Mouse (Mus musculus): ENCODE data around the gene Olfr873.
"Not testable (repeated sequence)": the region's sequence is repeated elsewhere in the genome, so short reads cannot be mapped to it uniquely, and the experiment has no call there.

Gene Olfr873
- long read RNA-seq, experiment 1: 0 reads
- long read RNA-seq, experiment 2: 0 reads

DNA sequence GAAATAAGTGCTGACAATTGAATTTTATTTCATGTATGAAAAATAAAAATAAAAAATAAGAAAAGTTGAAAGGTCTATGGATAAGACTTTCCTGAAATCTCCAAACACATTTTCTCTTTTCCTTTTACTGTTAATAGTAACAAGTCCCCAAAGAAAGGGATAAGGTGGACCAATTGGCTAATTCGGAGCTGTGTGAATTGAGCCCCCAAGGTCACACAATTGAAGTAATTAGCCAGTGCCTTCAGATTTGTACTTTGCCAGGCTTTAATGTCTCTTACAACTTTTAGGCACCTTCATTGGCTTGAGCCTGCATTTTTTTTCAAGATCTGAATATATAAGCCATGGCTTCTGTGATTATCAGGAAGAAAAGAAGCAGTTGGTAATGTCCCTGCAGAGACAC, at the start of gene Olfr873:
TSS of gene Olfr873 (plus strand) at position 301 of the 400 bp plus-strand sequence.
- intact Hi-C loops (cut with DNase I): no loop called here

DNA sequence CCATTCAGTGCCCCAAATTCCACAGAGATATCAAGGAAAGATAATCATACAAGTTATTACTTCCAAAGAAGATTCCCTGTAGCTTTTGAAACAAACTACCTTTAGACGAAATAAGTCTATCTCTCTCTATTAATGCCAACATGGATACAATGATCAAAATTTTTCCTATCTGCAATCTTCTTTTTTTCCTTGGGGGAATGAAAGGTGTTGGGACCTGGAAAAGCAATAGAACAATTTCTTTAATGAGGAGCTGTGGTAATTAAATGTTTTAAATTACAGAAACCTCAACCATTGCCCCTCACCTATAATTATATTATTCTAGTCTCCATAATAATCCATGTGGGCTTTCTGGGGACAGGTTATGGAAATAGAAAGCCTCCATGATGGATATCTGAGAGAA, 16.3 kb upstream of the Olfr873 start, which contains the start of gene Olfr39:
TSS of gene Olfr39 (plus strand) at position 301 of the 400 bp plus-strand sequence.
- intact Hi-C loops (cut with DNase I): no loop called here

DNA sequence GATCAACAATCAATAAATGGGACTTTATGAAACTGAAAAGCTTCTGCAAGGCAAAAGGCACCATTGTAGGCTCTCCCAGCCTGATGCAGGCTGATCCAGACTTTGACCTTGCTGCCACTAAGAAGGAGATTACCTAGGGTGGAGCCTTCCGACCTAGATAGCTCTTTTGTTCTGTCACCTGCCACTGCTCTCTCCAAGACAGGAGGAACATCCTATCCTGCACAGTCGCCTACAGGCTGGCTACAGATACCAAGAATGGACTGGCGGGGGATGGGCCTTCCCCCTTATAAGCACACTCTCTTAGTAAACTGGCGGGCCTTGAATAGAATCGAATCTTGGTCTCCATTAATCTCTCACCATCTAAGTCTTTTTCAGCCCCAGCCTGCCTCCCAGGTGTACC, 2.8 kb upstream of the Olfr873 start:
- intact Hi-C loops (cut with DNase I): not testable (repeated sequence)

DNA sequence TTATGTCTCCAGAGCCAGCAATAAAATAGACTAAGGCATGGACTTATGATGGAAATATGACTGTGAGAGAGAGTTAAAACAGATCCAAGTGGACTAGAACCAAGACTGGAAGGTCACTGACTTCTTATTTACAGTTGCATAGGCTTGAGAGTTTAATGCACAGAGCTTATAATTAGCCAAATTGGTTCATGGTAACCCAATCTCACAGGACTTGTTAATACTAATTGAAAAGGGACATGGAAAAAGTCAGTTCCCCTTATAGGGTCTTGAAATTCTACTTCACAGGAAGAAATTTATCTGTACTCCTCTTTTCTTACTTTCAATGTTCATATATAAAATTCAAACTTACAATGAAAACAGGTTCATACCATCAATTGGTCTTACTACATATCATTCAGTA, 37.7 kb downstream of the Olfr873 start, which contains the start of gene Olfr18:
TSS of gene Olfr18 (minus strand) at position 101 of the 400 bp plus-strand sequence.
- intact Hi-C loops (cut with DNase I): no loop called here

DNA sequence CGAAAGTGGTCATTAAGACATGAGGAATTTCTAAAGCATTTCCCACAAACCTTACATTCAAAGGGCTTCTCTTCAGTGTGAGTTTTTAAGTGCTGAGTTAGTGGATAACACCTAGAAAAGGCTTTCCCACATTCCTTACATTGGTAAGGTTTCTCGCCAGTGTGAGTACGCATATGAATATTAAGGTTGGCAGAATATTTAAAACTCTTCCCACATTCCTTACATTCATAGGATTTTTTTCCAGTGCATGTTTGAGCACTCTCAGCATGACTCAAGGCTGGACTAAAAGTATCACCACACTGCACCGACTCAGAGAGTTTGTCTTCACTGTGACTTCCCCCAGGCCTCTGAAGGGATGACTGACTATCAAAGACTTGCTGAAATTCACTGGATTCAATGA, 50.2 kb downstream of the Olfr873 start:
- intact Hi-C loops (cut with DNase I): no loop called here
